Mouse (Mus musculus): ENCODE results near the gene Plcg2. TPM values are rescaled to one million over a fixed set of nuclear protein-coding genes. Genes with fewer than 3 reads are reported as not detected.
A peak's percentile ranks its signal among the peaks of the same experiment; 100 is the strongest.

Gene Plcg2
- polyA plus RNA-seq, 1 experiment from 2014 or later: 3.8 TPM

DNA sequence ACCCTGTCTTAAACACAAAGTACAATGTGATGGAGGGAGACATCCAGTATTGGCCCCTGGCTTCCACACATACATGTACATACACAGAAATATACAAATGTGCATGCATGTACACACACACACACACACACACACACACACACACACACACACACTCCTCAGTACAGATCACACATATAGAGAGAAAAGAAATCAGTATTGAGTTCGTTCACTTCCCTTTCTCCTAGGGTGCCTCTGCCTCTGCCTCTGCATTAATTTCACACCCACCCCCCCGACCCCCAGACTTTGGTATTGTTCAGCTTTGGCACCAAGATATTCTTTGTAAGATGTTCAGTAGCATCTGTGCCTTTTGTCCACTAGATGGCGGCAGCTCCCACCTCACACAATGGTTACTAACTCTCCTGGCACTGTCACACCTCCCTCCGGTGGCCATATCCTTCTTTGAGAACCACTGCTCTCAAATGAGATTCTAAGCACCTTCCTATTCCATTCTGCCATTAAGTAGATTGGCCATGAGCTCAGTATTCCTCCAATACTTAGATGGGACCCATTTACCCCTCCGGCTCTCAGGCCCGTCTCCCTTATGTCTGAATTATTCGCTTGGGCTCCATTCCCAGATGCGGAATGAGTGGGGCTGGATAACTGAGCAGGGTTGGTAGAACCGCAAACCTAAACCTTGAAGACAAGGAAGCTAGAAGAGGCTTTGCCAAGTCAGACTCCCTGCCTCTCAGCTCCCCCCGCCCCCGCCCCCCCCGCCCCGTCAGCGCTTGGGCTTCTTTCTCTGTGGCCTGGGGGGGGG, 128.1 kb downstream of the Plcg2 start:
- Histone ChIP-seq H3K4me3 (no peak overlapping the region), H3K9me3 (replicated peaks) (0 out of 2 replicates have a peak, but pooled peaks cover 3% of the 10 kb centered on the region), H3K4me1 (no peaks in the 10 kb centered on the region), H3K27me3 (ENCODE audit: low read depth, poor library complexity, severe bottlenecking) (no peaks in the 10 kb centered on the region), H3K36me3 (no peaks in the 10 kb centered on the region), H3K27ac (replicated peaks) (no peak overlapping the region)
- DNase-seq (ENCODE audit: low spot score): peak; percentile 50
- WGBS: 75% methylated on average over 14 of the region's 14 CpGs

DNA sequence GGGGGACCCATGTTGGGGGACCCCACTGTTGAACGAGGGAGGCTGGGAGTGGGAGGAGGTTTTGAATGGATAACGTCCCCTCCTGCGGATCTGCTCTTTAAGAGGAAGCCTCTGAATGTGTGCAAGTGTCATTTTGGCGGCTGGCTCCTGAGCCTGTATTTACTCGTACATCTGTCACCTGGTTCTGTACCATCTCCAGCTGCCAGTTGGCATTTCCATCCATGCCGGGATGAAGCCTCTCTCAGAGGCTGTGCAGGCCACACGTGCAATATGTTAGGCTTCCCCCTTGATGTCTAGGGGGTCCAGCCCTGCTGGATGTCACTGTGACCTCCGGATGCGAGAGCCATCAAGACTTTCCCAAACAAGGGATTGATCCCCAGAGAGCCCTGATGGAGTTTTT, 129.0 kb downstream of the Plcg2 start:
- no peak overlapping the region for H3K4me3 ChIP-seq
- H3K9me3 ChIP-seq (replicated peaks): 0 out of 2 replicates have a peak, but pooled peaks cover 3% of the 10 kb centered on the region
- 75% methylated on average over 9 of the region's 9 CpGs for WGBS
- no peaks in the 10 kb centered on the region for H3K36me3 ChIP-seq
- H3K4me1 ChIP-seq: no peaks in the 10 kb centered on the region
- no peak for DNase-seq (ENCODE audit: low spot score)
- H3K27ac ChIP-seq (replicated peaks): no peak overlapping the region
- H3K27me3 ChIP-seq (ENCODE audit: low read depth, poor library complexity, severe bottlenecking): no peaks in the 10 kb centered on the region

DNA sequence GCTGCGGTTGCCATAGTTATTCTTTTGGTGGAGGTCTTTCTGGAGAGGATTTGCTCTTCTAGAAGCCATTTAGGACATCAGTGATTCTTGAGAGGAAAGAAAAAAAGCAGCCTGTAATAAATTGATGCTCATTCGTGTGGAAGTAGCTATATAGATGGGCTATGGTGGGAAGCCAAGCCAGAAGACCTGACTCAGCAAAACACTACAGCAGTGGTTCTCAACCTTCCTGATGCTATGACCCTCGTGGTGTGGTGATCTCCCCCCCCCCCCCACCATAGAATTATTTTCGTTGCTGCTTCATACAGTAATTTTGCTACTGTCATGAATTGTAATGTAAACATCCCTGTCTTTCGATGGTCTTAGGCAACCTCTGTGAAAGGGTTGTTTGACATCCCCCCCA, 134.4 kb downstream of the Plcg2 start:
- H3K9me3 ChIP-seq (replicated peaks): 0 out of 2 replicates have a peak, but pooled peaks cover 7% of the 10 kb centered on the region
- H3K36me3 ChIP-seq: no peaks in the 10 kb centered on the region
- no peak overlapping the region for H3K27ac ChIP-seq (replicated peaks)
- no peak overlapping the region for H3K4me3 ChIP-seq
- no peaks in the 10 kb centered on the region for H3K4me1 ChIP-seq
- H3K27me3 ChIP-seq (ENCODE audit: low read depth, poor library complexity, severe bottlenecking): no peaks in the 10 kb centered on the region
- WGBS: 84% methylated on average over 5 of the region's 5 CpGs
- no peak for DNase-seq (ENCODE audit: low spot score)

DNA sequence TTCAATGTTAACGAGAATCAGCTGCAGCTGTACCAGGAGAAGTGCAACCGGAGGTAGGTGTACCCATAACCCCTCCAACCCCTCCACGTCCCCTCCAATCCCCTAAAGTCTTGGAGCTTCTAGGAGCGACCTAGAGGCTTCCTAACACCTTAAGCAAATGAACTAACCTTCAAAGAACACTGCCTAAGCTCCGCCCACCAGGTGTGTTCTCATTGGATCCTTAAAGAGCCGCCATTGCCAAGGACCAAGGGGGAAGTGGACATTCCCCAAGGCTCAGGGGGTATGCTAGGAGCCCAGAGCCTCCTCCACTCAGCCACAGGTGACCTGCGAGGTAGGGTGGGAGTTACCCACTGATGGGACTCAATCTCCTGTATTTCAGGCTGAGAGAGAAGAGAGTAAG, 136.3 kb downstream of the Plcg2 start:
- H3K4me3 ChIP-seq: no peak overlapping the region
- WGBS: 85% methylated on average over 7 of the region's 7 CpGs
- no peaks in the 10 kb centered on the region for H3K27me3 ChIP-seq (ENCODE audit: low read depth, poor library complexity, severe bottlenecking)
- H3K9me3 ChIP-seq (replicated peaks): 0 out of 2 replicates have a peak, but pooled peaks cover 7% of the 10 kb centered on the region
- no peak overlapping the region for H3K27ac ChIP-seq (replicated peaks)
- H3K4me1 ChIP-seq: no peaks in the 10 kb centered on the region
- H3K36me3 ChIP-seq: no peaks in the 10 kb centered on the region
- no peak for DNase-seq (ENCODE audit: low spot score)

DNA sequence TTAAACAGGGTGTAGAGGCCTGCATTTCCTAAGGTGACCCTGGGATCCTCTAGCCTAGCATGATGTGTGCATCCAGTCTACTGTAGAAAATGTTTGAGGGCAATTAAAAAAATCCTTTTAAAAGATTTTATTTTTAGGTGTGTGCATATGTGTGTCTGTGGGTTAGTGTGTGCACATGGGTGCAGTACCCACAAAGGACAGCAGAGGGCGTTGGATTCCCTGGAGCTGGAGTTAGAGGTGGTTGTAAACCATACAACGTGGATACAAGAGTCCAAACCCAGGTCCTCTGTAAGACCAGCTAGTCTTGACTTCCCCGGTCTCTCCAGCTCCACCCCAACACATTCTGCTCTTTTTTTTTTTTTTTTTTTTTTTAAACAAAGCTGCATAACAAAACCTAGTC, 139.4 kb downstream of the Plcg2 start:
- 68% methylated on average over 3 of the region's 3 CpGs for WGBS
- Histone ChIP-seq H3K27me3 (ENCODE audit: low read depth, poor library complexity, severe bottlenecking) (no peaks in the 10 kb centered on the region), H3K27ac (replicated peaks) (no peak overlapping the region), H3K4me3 (no peak overlapping the region), H3K36me3 (no peaks in the 10 kb centered on the region), H3K9me3 (replicated peaks) (0 out of 2 replicates have a peak, but pooled peaks cover 16% of the 10 kb centered on the region), H3K4me1 (no peaks in the 10 kb centered on the region)
- no peak for DNase-seq (ENCODE audit: low spot score)

DNA sequence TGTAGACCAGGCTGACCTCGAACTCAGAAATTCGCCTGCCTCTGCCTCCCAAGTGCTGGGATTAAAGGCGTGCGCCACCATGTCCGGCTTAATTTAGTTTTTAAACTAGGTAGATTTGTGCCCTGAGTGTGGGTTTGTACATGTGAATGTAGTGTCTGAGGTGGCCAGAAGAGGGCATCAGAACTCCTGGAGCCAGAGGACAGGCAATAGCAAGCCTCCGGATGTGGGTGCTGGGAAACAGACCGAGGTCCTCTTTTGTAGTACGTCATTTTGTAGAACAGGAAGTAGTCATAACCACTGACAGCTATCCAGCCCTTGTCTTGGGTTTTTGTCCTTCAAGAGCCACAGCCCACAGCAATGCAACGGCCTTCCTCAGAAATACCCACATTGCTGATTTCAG, 141.5 kb downstream of the Plcg2 start:
- Histone ChIP-seq H3K36me3 (no peaks in the 10 kb centered on the region), H3K4me3 (no peak overlapping the region), H3K27me3 (ENCODE audit: low read depth, poor library complexity, severe bottlenecking) (no peaks in the 10 kb centered on the region), H3K9me3 (replicated peaks) (0 out of 2 replicates have a peak, but pooled peaks cover 16% of the 10 kb centered on the region), H3K27ac (replicated peaks) (no peak overlapping the region), H3K4me1 (no peaks in the 10 kb centered on the region)
- no peak for DNase-seq (ENCODE audit: low spot score)
- WGBS: 93% methylated on average over 9 of the region's 9 CpGs

DNA sequence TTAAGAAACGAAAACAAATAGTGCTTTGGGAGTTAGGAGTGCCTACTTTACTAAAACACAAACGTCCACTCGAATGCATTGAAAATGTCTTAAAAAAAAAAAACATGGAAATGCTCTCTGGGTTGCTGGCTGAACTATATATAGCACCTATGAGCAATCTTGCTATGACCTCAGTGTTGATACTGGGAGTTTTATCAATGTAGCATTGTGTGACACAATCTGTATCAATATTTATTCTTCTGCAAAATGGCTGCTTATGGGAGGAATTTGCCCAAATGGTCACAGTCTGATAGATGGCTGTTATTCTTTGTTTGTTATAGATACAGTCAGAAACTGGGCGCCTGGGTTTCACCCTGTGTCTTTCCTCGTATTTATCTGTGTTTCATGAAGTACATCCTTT, 147.4 kb downstream of the Plcg2 start:
- H3K27me3 ChIP-seq (ENCODE audit: low read depth, poor library complexity, severe bottlenecking): no peaks in the 10 kb centered on the region
- no peak for DNase-seq (ENCODE audit: low spot score)
- no peaks in the 10 kb centered on the region for H3K36me3 ChIP-seq
- no peak overlapping the region for H3K4me3 ChIP-seq
- 69% methylated on average over 5 of the region's 5 CpGs for WGBS
- H3K9me3 ChIP-seq (replicated peaks): 0 out of 2 replicates have a peak, but pooled peaks cover 9% of the 10 kb centered on the region
- no peak overlapping the region for H3K27ac ChIP-seq (replicated peaks)
- H3K4me1 ChIP-seq: no peaks in the 10 kb centered on the region

DNA sequence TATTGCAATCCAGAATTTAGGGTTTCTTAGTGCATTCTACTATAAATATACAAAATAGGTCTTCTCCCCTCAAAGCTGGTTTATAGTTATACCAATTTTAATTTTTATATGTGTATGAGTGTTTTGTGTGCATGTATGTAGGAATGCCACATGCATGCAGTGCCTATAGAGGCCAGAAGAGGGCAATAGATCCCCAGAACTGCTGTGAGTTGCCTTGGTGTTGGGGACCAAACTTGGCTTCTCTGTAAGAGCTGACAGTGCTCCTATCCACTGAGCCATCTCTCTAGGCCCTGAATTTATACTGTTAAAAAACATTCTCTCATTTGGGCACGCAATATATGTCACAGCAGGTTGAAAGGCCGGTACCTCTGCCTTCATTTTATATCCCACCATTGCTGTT, 147.9 kb downstream of the Plcg2 start:
- no peaks in the 10 kb centered on the region for H3K4me1 ChIP-seq
- 49% methylated on average over 2 of the region's 2 CpGs for WGBS
- H3K27ac ChIP-seq (replicated peaks): no peak overlapping the region
- no peaks in the 10 kb centered on the region for H3K36me3 ChIP-seq
- DNase-seq (ENCODE audit: low spot score): peak; percentile 42
- H3K4me3 ChIP-seq: no peak overlapping the region
- no peaks in the 10 kb centered on the region for H3K27me3 ChIP-seq (ENCODE audit: low read depth, poor library complexity, severe bottlenecking)
- H3K9me3 ChIP-seq (replicated peaks): 0 out of 2 replicates have a peak, but pooled peaks cover 8% of the 10 kb centered on the region

DNA sequence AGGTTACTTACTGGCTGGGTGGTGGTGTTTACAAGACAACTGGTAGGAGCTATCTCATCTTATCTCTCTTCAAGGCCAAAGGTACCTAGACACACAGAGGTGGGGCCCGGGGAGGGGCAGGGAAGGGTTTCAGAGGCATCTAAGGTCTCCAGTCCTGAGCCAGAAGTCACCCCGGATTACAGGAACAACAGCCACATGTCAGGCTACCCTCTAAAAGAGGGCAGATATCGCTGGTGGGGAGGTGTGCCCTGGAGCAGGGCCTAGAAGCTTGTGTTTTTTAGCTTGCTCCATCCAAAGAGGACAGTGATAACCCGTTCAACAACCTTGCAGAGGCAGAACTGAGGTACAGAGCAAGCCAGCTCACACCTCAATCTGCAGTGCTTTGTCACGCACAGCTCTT, 148.3 kb downstream of the Plcg2 start:
- 80% methylated on average over 5 of the region's 5 CpGs for WGBS
- H3K4me3 ChIP-seq: no peak overlapping the region
- no peaks in the 10 kb centered on the region for H3K4me1 ChIP-seq
- H3K36me3 ChIP-seq: no peaks in the 10 kb centered on the region
- H3K27ac ChIP-seq (replicated peaks): no peak overlapping the region
- H3K27me3 ChIP-seq (ENCODE audit: low read depth, poor library complexity, severe bottlenecking): no peaks in the 10 kb centered on the region
- no peak for DNase-seq (ENCODE audit: low spot score)
- H3K9me3 ChIP-seq (replicated peaks): 0 out of 2 replicates have a peak, but pooled peaks cover 3% of the 10 kb centered on the region

DNA sequence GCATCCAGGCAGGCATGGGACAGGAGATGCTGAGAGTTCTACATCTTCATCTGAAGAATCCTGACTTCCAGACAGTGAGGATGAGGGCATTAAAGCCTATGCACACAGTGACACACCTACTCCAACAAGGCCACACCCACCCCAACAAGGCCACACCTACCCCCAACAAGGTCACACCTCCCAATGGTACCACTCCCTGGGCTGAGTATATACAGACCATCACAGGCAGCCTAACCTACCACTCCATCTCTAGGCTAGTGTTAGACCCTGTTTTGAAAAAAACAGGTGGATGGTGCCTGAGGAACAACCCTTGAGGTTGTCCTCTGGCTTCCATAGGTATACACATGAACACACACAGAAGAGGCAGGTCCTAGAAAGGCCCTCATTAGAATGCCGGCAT, 154.2 kb downstream of the Plcg2 start:
- 88% methylated on average over 1 of the region's 1 CpGs for WGBS
- DNase-seq (ENCODE audit: low spot score): no peak

DNA sequence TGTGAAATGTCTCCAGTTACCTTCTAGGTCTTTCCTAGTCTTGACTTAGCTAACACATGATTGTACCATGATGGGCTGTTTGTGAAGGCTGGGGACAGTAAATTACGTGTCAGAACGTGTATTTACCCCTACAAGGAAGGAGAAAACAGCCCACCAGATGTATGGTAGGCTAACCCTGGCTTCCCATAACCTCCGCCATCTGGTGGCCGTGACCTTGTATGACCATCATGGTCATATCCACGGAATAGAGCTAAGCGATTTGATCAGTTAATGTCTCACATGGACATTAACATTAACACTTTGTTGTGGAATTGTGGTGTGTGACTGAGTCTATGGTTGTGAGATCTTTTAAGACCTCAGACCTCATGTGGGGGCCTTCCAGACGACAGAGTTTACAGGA, 160.9 kb downstream of the Plcg2 start:
- Histone ChIP-seq H3K36me3 (no peaks in the 10 kb centered on the region), H3K27ac (replicated peaks) (no peak overlapping the region), H3K27me3 (ENCODE audit: low read depth, poor library complexity, severe bottlenecking) (no peaks in the 10 kb centered on the region), H3K4me3 (no peak overlapping the region), H3K9me3 (replicated peaks) (no peaks in the 10 kb centered on the region), H3K4me1 (peaks cover 13% of the 10 kb centered on the region)
- 80% methylated on average over 7 of the region's 7 CpGs for WGBS
- DNase-seq (ENCODE audit: low spot score): no peak

More for the DNA sequence above, 154.2 kb downstream of the Plcg2 start:
- no peaks in the 10 kb centered on the region for H3K9me3 ChIP-seq (replicated peaks)
- H3K27ac ChIP-seq (replicated peaks): no peak overlapping the region
- no peaks in the 10 kb centered on the region for H3K36me3 ChIP-seq
- H3K4me1 ChIP-seq: no peaks in the 10 kb centered on the region
- no peak overlapping the region for H3K4me3 ChIP-seq
- no peaks in the 10 kb centered on the region for H3K27me3 ChIP-seq (ENCODE audit: low read depth, poor library complexity, severe bottlenecking)

DNA sequence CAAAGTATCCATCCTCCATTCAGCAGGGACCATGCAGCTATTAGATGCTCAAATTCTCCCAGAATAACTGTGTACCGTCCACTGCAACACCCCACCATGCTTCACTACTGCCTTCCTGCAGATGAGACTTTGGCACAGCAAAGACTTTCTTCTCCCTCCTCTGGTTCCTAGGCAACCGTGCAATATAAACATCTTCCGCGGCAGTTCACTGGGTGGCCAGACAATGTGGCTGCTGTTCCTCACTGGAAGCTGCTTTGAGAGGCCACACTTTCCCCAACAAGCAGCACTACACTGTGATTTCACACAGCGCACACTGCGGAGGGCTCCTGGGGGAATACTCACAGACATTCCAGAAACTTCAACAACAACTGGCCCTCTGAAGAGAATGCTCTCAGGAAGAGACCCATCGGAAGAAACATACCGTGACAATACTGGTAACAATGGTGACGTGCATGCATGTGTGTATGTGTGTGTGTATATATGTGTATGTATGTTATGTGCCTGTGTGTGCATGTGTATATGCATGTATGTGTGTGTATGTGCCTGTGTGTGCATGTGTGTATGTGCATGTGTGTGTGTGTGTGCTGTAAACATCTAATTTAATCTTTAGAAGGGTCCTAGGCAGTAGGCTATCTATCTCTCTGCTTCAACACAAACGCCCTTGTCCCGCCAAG, 162.4 kb downstream of the Plcg2 start:
- Histone ChIP-seq H3K9me3 (replicated peaks) (no peaks in the 10 kb centered on the region), H3K4me3 (no peak overlapping the region), H3K27me3 (ENCODE audit: low read depth, poor library complexity, severe bottlenecking) (no peaks in the 10 kb centered on the region), H3K4me1 (peaks cover 13% of the 10 kb centered on the region), H3K36me3 (no peaks in the 10 kb centered on the region), H3K27ac (replicated peaks) (peak overlapping the region; percentile 67)
- 60% methylated on average over 11 of the region's 11 CpGs for WGBS
- peak; percentile 58 for DNase-seq (ENCODE audit: low spot score)
